Mouse (Mus musculus) spleen, adult 2 months (tissue): ENCODE measurements around the gene Bbs9. TPM values are rescaled to one million over a fixed set of nuclear protein-coding genes. Genes with fewer than 3 reads are reported as not detected.

Source experiments
- DNase-seq, 2 experiments: peaks; one replicate each; pipeline versions ENCODE4 v3.0.0 to v3.0.0-alpha.2; 2012 to 2021; ENCODE audit warnings: low spot score in 2 of 2, low read depth in 1 of 2
- H3K27ac ChIP-seq: fragments of 200-500 bp; 2 replicates; pipeline ENCODE4 v1.5.1; 2012; ENCODE audit warnings: low read length, inconsistent platforms; ENCODE audit not compliant: insufficient read depth
- H3K27me3 ChIP-seq: fragments of 200-500 bp; 2 replicates; pipeline ENCODE4 v1.6.1; 2012; ENCODE audit warnings: mild to moderate bottlenecking, moderate library complexity, low read length, inconsistent platforms; ENCODE audit not compliant: control insufficient read depth, insufficient read depth
- H3K36me3 ChIP-seq: fragments of 200-500 bp; 2 replicates; pipeline ENCODE4 v1.6.1; 2012; ENCODE audit warnings: mild to moderate bottlenecking, low read length, inconsistent platforms; ENCODE audit not compliant: control insufficient read depth, insufficient read depth
- H3K4me1 ChIP-seq: fragments of 200-500 bp; 2 replicates; pipeline ENCODE4 v1.6.1; 2011; ENCODE audit warnings: inconsistent platforms; ENCODE audit not compliant: control insufficient read depth, insufficient read depth, insufficient read length
- H3K4me3 ChIP-seq: fragments of 200-500 bp; 2 replicates; pipeline ENCODE4 v1.5.1; 2011; ENCODE audit warnings: mild to moderate bottlenecking, inconsistent platforms; ENCODE audit not compliant: insufficient read depth, insufficient read length; ENCODE audit errors: extremely low read depth
- CTCF ChIP-seq: fragments of 200-500 bp; IDR thresholded peaks from 2 replicates; pipeline ENCODE4 v1.5.1; 2011; ENCODE audit warnings: mild to moderate bottlenecking, inconsistent platforms; ENCODE audit not compliant: insufficient read depth, insufficient read length, insufficient replicate concordance; ENCODE audit errors: extremely low read depth
- POLR2A ChIP-seq: fragments of 200-500 bp; IDR thresholded peaks from 2 replicates; pipeline ENCODE4 v1.6.1; 2011; ENCODE audit warnings: low read depth, low read length, inconsistent platforms
- WGBS: fragments of 180-500 bp; shearing (Covaris S2); methylation state at CpG from one replicate; pipeline ENCODE4 v1.1.7; 2018; 5-methylcytosine and 5-hydroxymethylcytosine counted together
- polyA plus RNA-seq: library from polyadenylated mRNA; depleted of rRNA; stranded (reverse); fragments of >200 nt; gene quantifications from 2 replicates; pipeline ENCODE4 v1.2.3, GENCODE M21; 2012

Gene Bbs9
- polyA plus RNA-seq, 1 experiment: 11.5 TPM

DNA sequence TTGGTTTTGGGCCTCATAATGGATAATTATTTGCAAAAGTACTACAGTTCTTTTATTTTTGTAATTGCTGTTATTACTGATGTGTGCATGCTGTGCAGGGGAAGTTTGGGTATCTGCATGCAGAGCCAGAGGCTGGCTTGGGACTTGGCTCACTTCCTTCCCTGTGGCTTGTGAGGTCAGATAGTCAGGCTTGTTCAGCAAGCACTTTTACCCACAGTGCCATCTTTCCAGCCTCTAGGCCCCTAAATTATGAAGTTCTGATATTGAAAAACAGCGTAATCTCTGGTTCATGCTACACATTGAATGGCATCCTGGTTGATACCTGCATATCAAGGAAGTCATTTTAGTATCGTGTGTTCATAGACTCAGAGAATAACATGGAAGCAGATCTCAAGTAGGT, 197.4 kb downstream of the Bbs9 start:
- no peaks in the 10 kb centered on the region for H3K27me3 ChIP-seq
- TF ChIP-seq POLR2A: no peak
- TF ChIP-seq CTCF: no peak
- peaks cover 4% of the 10 kb centered on the region; the same call in 1 of the 2 replicates for H3K4me1 ChIP-seq
- WGBS: 35% methylated on average over 2 of the region's 2 CpGs
- peaks cover 2% of the 10 kb centered on the region; the same call in 1 of the 2 replicates for H3K36me3 ChIP-seq
- no peak for DNase-seq
- H3K27ac ChIP-seq: no peak overlapping the region
- no peak overlapping the region for H3K4me3 ChIP-seq

DNA sequence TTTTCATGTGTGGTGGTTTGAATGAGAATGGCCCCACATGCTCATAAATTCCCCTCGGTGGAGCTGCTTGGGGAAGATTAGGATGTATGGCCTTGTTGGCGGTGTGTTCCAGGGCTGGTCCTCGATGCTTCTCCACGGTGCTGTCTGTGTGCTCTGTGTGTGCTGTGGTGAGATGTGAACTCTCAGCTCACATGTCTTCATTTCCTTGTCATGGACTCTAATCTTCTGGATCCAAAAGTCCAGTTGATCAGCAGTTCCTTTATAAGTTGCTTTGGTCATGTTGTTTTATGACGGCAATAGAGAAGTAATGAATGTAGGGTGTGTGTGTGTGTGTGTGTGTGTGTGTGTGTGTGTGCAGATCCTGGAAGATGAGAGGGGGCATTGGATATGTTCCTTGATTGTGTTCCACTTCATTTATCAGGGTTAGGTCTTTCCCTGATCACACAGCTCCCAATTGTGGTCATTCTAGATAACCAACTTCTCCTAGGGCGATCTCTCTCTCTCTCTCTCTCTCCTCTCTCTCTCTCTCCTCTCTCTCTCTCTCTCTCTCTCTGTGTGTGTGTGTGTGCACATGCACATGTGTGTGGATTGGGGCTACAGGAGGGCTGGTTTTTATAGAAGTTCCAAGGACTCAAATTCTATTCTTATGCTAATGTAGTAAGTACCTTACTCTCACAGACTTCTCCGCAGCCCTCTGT, 201.8 kb downstream of the Bbs9 start:
- WGBS: 92% methylated on average over 7 of the region's 7 CpGs
- TF ChIP-seq CTCF (no peak), POLR2A (no peak)

DNA sequence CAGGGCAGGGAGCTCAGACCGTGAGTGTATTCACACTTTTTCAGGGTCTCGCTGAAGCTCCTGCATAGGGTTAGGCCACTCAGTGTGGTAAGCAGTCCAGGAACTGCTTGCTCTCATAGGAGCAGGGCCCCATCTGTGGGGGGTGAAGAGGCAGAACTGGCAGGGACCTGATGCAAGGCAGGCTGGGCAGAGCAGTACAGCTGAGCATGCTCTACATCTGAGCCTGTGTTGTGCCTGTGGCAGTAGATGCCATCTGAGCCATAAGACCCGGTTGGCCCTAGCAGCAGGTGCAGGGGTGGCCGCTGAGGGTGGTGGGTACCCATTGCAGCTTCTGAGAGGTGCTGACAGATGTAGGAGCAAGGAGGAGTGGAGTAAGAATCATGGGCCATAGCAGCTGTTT, 202.5 kb downstream of the Bbs9 start:
- WGBS: 84% methylated on average over 4 of the region's 4 CpGs
- Histone ChIP-seq H3K4me1 (0 out of 2 replicates have a peak, but pooled peaks cover 3% of the 10 kb centered on the region), H3K27ac (no peak overlapping the region), H3K4me3 (no peak overlapping the region), H3K36me3 (peaks cover 4% of the 10 kb centered on the region), H3K27me3 (no peaks in the 10 kb centered on the region)
- DNase-seq: no peak
- TF ChIP-seq POLR2A (no peak), CTCF (no peak)

More for the DNA sequence above, 201.8 kb downstream of the Bbs9 start:
- H3K4me3 ChIP-seq: no peak overlapping the region
- DNase-seq: no peak
- peaks cover 4% of the 10 kb centered on the region for H3K36me3 ChIP-seq
- H3K4me1 ChIP-seq: 0 out of 2 replicates have a peak, but pooled peaks cover 4% of the 10 kb centered on the region
- H3K27me3 ChIP-seq: no peaks in the 10 kb centered on the region
- H3K27ac ChIP-seq: no peak overlapping the region

DNA sequence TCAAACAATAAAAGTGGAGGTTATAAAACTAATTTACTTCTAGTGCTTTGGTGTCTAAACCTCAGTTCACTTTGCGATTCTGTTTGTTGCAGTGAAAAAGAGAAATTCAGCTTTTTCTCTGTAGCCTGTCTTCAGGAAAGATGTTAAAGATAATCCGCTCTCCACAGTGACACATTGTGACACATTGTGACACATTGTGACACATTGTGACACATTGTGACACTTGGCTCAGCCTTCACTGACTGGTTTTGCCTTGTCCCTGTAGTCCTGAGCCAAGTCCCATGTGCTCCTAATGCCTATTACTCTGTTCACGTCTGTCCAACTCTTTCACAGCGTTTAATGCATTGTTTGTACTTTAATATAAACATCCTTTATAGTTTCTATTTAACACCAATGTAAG, 203.0 kb downstream of the Bbs9 start:
- Histone ChIP-seq H3K27ac (no peak overlapping the region), H3K4me3 (no peak overlapping the region), H3K4me1 (no peaks in the 10 kb centered on the region), H3K36me3 (peaks cover 4% of the 10 kb centered on the region), H3K27me3 (no peaks in the 10 kb centered on the region)
- TF ChIP-seq POLR2A: no peak
- TF ChIP-seq CTCF: no peak
- 90% methylated on average over 4 of the region's 4 CpGs for WGBS
- no peak for DNase-seq

DNA sequence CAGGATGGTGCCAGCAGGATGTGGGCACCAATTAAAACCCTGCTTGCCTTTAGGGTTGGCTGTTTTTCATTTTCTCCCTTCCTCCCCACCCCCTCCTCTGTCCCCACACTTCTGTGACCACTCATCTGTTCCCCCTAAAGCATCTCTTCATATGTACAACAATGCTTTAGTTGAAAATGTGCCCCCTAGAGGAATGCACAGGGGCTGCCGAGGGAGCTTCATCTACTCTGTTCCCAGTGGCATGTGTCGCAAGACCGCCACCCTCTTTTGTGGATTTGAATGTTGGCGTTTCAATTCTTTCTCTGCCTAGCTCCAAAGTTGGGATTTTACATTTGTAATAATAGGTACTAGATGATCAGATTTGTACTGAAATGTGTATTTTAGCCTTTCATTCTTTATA, 204.0 kb downstream of the Bbs9 start:
- 92% methylated on average over 4 of the region's 4 CpGs for WGBS
- no peak for DNase-seq
- Histone ChIP-seq H3K27me3 (no peaks in the 10 kb centered on the region), H3K27ac (no peak overlapping the region), H3K4me1 (no peaks in the 10 kb centered on the region), H3K4me3 (no peak overlapping the region), H3K36me3 (peaks cover 4% of the 10 kb centered on the region)
- TF ChIP-seq CTCF (no peak), POLR2A (no peak)

DNA sequence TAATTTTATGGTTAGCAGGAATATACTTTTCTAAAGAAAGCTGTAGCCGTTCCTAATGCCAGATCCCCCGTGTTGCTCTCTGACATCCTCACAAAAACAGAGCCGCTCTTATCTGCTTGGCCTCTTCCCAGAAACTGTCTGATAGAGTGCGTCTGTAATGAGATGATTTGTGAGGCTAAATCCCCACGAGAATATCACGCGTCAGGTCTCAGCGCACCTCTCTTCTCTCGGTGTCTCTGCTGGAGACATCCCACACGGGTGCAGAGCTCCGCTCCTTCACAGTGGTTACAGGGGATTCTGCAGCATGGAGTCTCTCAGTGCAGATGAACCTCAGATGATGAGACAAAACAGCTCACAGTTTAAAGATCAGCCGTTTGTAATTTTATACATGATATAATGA, 204.5 kb downstream of the Bbs9 start:
- H3K27me3 ChIP-seq: no peaks in the 10 kb centered on the region
- H3K4me1 ChIP-seq: no peaks in the 10 kb centered on the region
- H3K27ac ChIP-seq: no peak overlapping the region
- peaks cover 4% of the 10 kb centered on the region for H3K36me3 ChIP-seq
- H3K4me3 ChIP-seq: no peak overlapping the region
- TF ChIP-seq CTCF (no peak), POLR2A (no peak)
- no peak for DNase-seq
- 91% methylated on average over 12 of the region's 12 CpGs for WGBS

DNA sequence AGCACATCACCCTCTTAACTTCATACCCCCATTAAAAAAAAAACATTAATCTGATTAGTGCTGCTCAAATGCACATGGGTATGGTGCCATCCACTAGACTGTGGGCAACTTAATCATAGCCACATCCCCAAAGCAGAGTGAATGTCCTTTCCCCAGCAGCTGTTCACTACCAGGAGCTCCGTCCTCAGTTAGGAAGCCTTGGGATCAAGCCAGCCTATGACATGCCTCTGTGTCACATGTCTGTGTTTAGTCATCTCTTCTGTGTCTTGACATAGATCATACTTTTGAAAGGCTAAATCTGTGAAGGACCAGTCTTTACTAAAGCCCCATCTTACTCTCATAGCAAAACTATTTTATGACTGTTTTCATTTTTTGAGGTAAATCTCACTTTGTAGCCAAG, 205.0 kb downstream of the Bbs9 start:
- 88% methylated on average over 1 of the region's 1 CpGs for WGBS
- DNase-seq: no peak
- no peaks in the 10 kb centered on the region for H3K27me3 ChIP-seq
- no peaks in the 10 kb centered on the region for H3K4me1 ChIP-seq
- no peak overlapping the region for H3K4me3 ChIP-seq
- TF ChIP-seq POLR2A: no peak
- no peak for TF ChIP-seq CTCF
- no peak overlapping the region for H3K27ac ChIP-seq
- H3K36me3 ChIP-seq: peaks cover 4% of the 10 kb centered on the region
